Mouse (Mus musculus) embryonic facial prominence, embryonic 13.5 days (tissue): ENCODE results near the gene Rpusd3. TPM values are rescaled to one million over a fixed set of nuclear protein-coding genes. Genes with fewer than 3 reads are reported as not detected.

Experiments
- ATAC-seq: fragments of 200-750 bp; cut with Nextera tagmentation; 2 replicates; pipeline ENCODE4 v1.8.0; 2017; ENCODE audit warnings: low read depth; ENCODE audit not compliant: insufficient number of reproducible peaks, insufficient read depth, low FRiP score, low TSS enrichment
- H3K27ac ChIP-seq: fragments of 300-500 bp; sonication (generic); 2 replicates; pipeline ENCODE4 v1.5.1; 2015; ENCODE audit warnings: moderate library complexity, mild to moderate bottlenecking, inconsistent platforms
- H3K27me3 ChIP-seq: fragments of 300-500 bp; sonication (generic); 2 replicates; pipeline ENCODE4 v1.6.1; 2015; ENCODE audit warnings: mild to moderate bottlenecking, inconsistent platforms
- H3K36me3 ChIP-seq: fragments of 300-500 bp; sonication (generic); 2 replicates; pipeline ENCODE4 v1.6.1; 2015; ENCODE audit warnings: mild to moderate bottlenecking, inconsistent platforms
- H3K4me1 ChIP-seq: fragments of 300-500 bp; sonication (generic); 2 replicates; pipeline ENCODE4 v1.6.1; 2015; ENCODE audit warnings: inconsistent platforms
- H3K4me2 ChIP-seq: fragments of 300-500 bp; sonication (generic); 2 replicates; pipeline ENCODE4 v1.6.1; 2015; ENCODE audit warnings: moderate library complexity, mild to moderate bottlenecking, inconsistent platforms
- H3K4me3 ChIP-seq: fragments of 300-500 bp; sonication (generic); 2 replicates; pipeline ENCODE4 v1.5.1; 2015; ENCODE audit warnings: mild to moderate bottlenecking, inconsistent platforms
- H3K9ac ChIP-seq: fragments of 300-500 bp; sonication (generic); 2 replicates; pipeline ENCODE4 v1.6.1; 2015; ENCODE audit warnings: mild to moderate bottlenecking, inconsistent platforms
- H3K9me3 ChIP-seq: fragments of 300-500 bp; sonication (generic); 2 replicates; pipeline ENCODE4 v1.6.1; 2016; ENCODE audit warnings: inconsistent platforms
- WGBS: fragments of 180-500 bp; shearing (Covaris S2); methylation state at CpG from one replicate; pipeline ENCODE4 v1.1.7; 2015; ENCODE audit warnings: mixed read lengths; 5-methylcytosine and 5-hydroxymethylcytosine counted together
- polyA plus RNA-seq: library from polyadenylated mRNA; unstranded; fragments of >200 nt; fragmentation: Nextera tagmentation; extraction: Ambion mirVana; gene quantifications from 2 replicates; pipeline ENCODE4 v1.2.1, GENCODE M21; 2015

The Rpusd3 gene
- polyA plus RNA-seq, 1 experiment from 2014 or later: 32.1 TPM

DNA sequence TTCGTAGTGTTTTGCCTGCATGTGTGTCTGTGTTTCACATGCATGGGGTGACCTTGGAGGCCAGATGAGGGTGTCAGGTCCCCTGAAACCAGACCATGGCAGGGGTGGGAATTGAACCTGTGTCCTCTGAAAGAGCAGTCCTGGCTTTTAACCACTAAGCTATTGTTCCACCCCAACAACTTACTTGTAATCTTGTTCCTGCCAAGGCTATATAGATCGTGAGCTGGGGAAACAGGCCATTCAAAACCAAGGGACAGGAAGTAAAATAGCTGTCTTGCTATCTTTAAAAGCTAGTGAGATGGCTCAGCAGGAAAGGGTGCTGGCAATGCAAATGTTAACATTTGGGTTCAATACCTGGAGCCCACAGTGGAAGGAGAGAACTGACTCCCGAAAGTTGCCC is 10.8 kb upstream of the Rpusd3 start:
- no peak for ATAC-seq
- WGBS: 74% methylated on average over 3 of the region's 3 CpGs
- H3K36me3 ChIP-seq: no peaks in the 10 kb centered on the region

DNA sequence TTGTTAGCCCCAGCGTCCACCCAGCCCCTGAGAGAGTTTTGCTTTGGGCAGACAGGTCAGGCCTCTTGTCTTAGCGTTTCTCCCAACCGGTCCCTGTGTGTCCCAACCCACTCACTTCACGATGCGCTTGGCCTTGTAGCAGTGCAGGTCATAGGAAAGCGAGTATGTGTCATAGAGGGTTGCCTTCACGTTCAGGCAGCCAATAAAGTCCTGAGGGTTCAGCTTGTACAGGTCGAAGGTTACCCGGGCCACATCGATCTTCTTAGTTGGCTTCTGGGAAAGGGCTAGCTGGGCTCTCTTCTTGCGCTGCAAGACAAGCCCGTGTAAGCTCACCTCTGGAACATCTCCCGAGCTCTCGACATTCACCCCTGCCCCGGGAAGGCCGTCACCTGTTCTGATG is 8.9 kb upstream of the Rpusd3 start:
- 93% methylated on average over 16 of the region's 16 CpGs for WGBS
- H3K27me3 ChIP-seq: no peaks in the 10 kb centered on the region
- H3K36me3 ChIP-seq: no peaks in the 10 kb centered on the region
- H3K4me1 ChIP-seq: no peaks in the 10 kb centered on the region
- H3K9ac ChIP-seq: no peak overlapping the region
- no peak overlapping the region for H3K4me3 ChIP-seq
- no peak overlapping the region for H3K4me2 ChIP-seq
- H3K9me3 ChIP-seq: no peaks in the 10 kb centered on the region
- H3K27ac ChIP-seq: no peak overlapping the region
- no peak for ATAC-seq

More for the DNA sequence above, 10.8 kb upstream of the Rpusd3 start:
- no peaks in the 10 kb centered on the region for H3K27me3 ChIP-seq
- no peaks in the 10 kb centered on the region for H3K9me3 ChIP-seq
- no peak overlapping the region for H3K4me3 ChIP-seq
- no peak overlapping the region for H3K9ac ChIP-seq
- no peak overlapping the region for H3K27ac ChIP-seq
- no peak overlapping the region for H3K4me2 ChIP-seq
- no peaks in the 10 kb centered on the region for H3K4me1 ChIP-seq

- Histone ChIP-seq H3K4me3 (no peak overlapping the region), H3K4me2 (no peak overlapping the region), H3K27me3 (no peaks in the 10 kb centered on the region), H3K36me3 (no peaks in the 10 kb centered on the region), H3K27ac (no peak overlapping the region), H3K4me1 (no peaks in the 10 kb centered on the region), H3K9me3 (no peaks in the 10 kb centered on the region), H3K9ac (no peak overlapping the region)
- no peak for ATAC-seq
- 62% methylated on average over 3 of the region's 3 CpGs for WGBS
These were observed 8.3 kb upstream of the Rpusd3 start for GRCm38 (mm10) chr6:113427397-113427796.

- no peak overlapping the region for H3K27ac ChIP-seq
- H3K4me2 ChIP-seq: no peak overlapping the region
- no peaks in the 10 kb centered on the region for H3K27me3 ChIP-seq
- H3K9ac ChIP-seq: no peak overlapping the region
- 91% methylated on average over 4 of the region's 4 CpGs for WGBS
- no peaks in the 10 kb centered on the region for H3K9me3 ChIP-seq
- no peak for ATAC-seq
- no peaks in the 10 kb centered on the region for H3K4me1 ChIP-seq
- H3K4me3 ChIP-seq: no peak overlapping the region
- no peaks in the 10 kb centered on the region for H3K36me3 ChIP-seq
These were observed 7.6 kb upstream of the Rpusd3 start for GRCm38 (mm10) chr6:113426696-113427095.

DNA sequence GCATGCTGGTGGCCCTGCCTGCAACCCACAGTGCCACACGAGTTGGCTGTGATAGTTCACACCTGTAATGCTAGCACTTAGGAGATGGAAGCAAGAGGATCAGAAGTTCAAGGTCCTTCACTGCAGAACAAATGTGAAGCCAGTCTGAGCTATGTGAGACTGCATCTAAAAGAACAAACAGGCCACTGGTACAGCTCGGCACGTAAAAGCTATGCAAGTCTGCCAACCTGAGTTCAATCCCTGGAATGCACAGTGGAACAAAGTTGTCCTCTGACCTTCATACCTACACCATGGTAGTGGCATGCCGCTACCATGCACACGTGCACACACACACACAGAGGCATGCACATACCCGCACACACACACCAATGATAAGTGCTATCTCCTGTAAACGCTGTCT is 5.0 kb upstream of the Rpusd3 start:
- H3K4me3 ChIP-seq: no peak overlapping the region
- no peak for ATAC-seq
- WGBS: 81% methylated on average over 7 of the region's 7 CpGs
- no peaks in the 10 kb centered on the region for H3K27me3 ChIP-seq
- H3K4me2 ChIP-seq: no peak overlapping the region
- H3K36me3 ChIP-seq: no peaks in the 10 kb centered on the region
- no peak overlapping the region for H3K9ac ChIP-seq
- H3K27ac ChIP-seq: no peak overlapping the region
- H3K4me1 ChIP-seq: peaks cover 3% of the 10 kb centered on the region
- H3K9me3 ChIP-seq: no peaks in the 10 kb centered on the region

DNA sequence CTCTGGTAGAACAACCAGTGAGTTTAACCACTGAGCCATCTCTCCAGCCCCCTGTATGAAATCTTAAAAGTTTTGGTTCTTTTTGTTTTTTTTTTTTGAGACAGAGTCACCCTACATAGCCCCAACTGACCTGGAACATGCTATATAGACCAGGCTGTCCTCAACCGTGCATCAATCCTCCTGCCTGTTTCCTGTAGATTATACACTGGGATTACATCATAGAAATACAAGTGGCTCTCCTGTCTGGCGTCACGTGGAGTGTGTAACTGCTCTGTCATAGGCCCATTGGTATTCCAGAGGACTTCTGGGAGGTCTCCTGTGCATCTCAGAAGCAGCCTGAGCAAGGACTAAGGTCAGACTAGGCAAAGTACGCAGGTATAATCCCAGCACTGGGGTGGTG is 3.9 kb upstream of the Rpusd3 start:
- no peaks in the 10 kb centered on the region for H3K27me3 ChIP-seq
- no peak for ATAC-seq
- 72% methylated on average over 4 of the region's 4 CpGs for WGBS

GRCm38 (mm10) chr6:113418441-113419198 is 520 bp downstream of the Rpusd3 start:
- Histone ChIP-seq H3K9me3 (no peaks in the 10 kb centered on the region), H3K9ac (peak overlapping the region; percentile 82), H3K27me3 (no peaks in the 10 kb centered on the region), H3K4me2 (peak overlapping the region; percentile 95), H3K4me3 (peak overlapping the region; percentile 59), H3K36me3 (peaks cover 26% of the 10 kb centered on the region), H3K27ac (peak overlapping the region; percentile 58; the same call in 1 of the 2 replicates), H3K4me1 (peaks cover 17% of the 10 kb centered on the region)
- ATAC-seq: peak; percentile 39; the same call in 1 of the 2 replicates
- WGBS: 10% methylated on average over 16 of the region's 16 CpGs

More for the DNA sequence above, 3.9 kb upstream of the Rpusd3 start:
- Histone ChIP-seq H3K4me1 (peaks cover 10% of the 10 kb centered on the region), H3K9ac (no peak overlapping the region), H3K27ac (no peak overlapping the region), H3K36me3 (no peaks in the 10 kb centered on the region), H3K9me3 (no peaks in the 10 kb centered on the region), H3K4me2 (no peak overlapping the region), H3K4me3 (no peak overlapping the region)

DNA sequence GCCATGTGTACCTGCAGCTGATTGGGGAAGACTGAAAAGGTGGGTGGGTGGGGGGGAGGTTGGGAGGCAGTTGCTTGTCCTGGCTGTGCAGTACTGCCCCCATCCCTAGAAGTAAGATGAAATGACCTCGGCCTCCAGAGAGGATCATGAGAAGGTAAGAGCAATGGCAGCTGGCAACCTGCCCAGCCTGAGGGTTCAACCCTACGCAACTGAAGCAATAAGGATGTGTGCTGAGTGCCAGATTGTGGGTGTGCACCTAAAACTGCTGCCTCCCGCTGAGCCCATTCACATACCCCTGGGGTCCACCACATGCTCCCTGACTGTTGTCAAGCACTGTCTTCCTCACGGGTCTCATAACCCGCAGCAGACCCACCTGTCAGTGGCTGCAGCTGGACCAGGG is 2.7 kb downstream of the Rpusd3 start:
- H3K36me3 ChIP-seq: peaks cover 35% of the 10 kb centered on the region
- H3K4me2 ChIP-seq: no peak overlapping the region
- no peak for ATAC-seq
- peaks cover 17% of the 10 kb centered on the region for H3K4me1 ChIP-seq
- H3K9ac ChIP-seq: no peak overlapping the region
- no peak overlapping the region for H3K4me3 ChIP-seq
- no peaks in the 10 kb centered on the region for H3K9me3 ChIP-seq
- 90% methylated on average over 5 of the region's 5 CpGs for WGBS
- H3K27ac ChIP-seq: no peak overlapping the region
- H3K27me3 ChIP-seq: no peaks in the 10 kb centered on the region

GRCm38 (mm10) chr6:113410001-113410400 is 9.1 kb downstream of the Rpusd3 start:
- H3K4me2 ChIP-seq: no peak overlapping the region
- H3K4me3 ChIP-seq: no peak overlapping the region
- WGBS: 77% methylated on average over 1 of the region's 1 CpGs
- H3K9ac ChIP-seq: no peak overlapping the region
- no peaks in the 10 kb centered on the region for H3K9me3 ChIP-seq
- no peaks in the 10 kb centered on the region for H3K27me3 ChIP-seq
- H3K27ac ChIP-seq: no peak overlapping the region
- H3K4me1 ChIP-seq: peaks cover 6% of the 10 kb centered on the region; the same call in 1 of the 2 replicates
- peaks cover 29% of the 10 kb centered on the region for H3K36me3 ChIP-seq
- no peak for ATAC-seq

DNA sequence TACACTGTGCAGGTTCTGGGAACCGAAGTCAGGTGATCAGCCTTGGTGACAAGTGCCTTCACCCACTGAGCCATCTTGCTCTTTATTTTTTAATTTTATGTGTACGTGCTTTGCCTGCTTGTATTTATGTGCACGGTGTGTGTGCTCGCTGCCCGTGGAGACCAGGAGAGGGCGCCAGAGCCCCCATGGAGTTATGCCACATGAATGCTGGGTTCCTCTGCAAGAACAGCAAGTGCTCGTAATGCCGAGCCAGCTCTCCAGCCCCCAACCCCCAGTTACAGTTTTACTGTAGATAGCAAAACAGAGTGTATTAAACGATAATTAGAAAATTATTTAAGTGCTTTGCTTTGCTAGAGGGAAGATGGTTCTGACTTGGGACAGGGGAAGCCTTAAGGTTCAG is 12.5 kb downstream of the Rpusd3 start:
- Histone ChIP-seq H3K9ac (no peak overlapping the region), H3K36me3 (peaks cover 14% of the 10 kb centered on the region), H3K4me1 (peaks cover 6% of the 10 kb centered on the region; the same call in 1 of the 2 replicates), H3K4me3 (no peak overlapping the region), H3K27me3 (no peaks in the 10 kb centered on the region), H3K27ac (no peak overlapping the region; the same call in 1 of the 2 replicates), H3K4me2 (no peak overlapping the region), H3K9me3 (no peaks in the 10 kb centered on the region)
- ATAC-seq: no peak
- 83% methylated on average over 9 of the region's 9 CpGs for WGBS

- H3K27ac ChIP-seq: no peak overlapping the region
- H3K9ac ChIP-seq: no peak overlapping the region
- peaks cover 6% of the 10 kb centered on the region; the same call in 1 of the 2 replicates for H3K4me1 ChIP-seq
- H3K4me3 ChIP-seq: no peak overlapping the region
- no peak overlapping the region for H3K4me2 ChIP-seq
- peaks cover 14% of the 10 kb centered on the region for H3K36me3 ChIP-seq
- no peaks in the 10 kb centered on the region for H3K27me3 ChIP-seq
- ATAC-seq: no peak
- 85% methylated on average over 6 of the region's 6 CpGs for WGBS
- no peaks in the 10 kb centered on the region for H3K9me3 ChIP-seq
These were observed 13.7 kb downstream of the Rpusd3 start for GRCm38 (mm10) chr6:113405483-113405882.

- H3K27me3 ChIP-seq: no peaks in the 10 kb centered on the region
These were observed 14.3 kb downstream of the Rpusd3 start for GRCm38 (mm10) chr6:113404649-113405448.

More at GRCm38 (mm10) chr6:113404649-113405448, 14.3 kb downstream of the Rpusd3 start:
- Histone ChIP-seq H3K4me2 (no peak overlapping the region), H3K9ac (no peak overlapping the region), H3K9me3 (no peaks in the 10 kb centered on the region), H3K27ac (no peak overlapping the region), H3K4me3 (no peak overlapping the region), H3K36me3 (peaks cover 14% of the 10 kb centered on the region), H3K4me1 (peaks cover 6% of the 10 kb centered on the region; the same call in 1 of the 2 replicates)
- WGBS: 81% methylated on average over 12 of the region's 12 CpGs
- no peak for ATAC-seq
